Mouse (Mus musculus): ENCODE measurements around the gene Ttc33.

DNA sequence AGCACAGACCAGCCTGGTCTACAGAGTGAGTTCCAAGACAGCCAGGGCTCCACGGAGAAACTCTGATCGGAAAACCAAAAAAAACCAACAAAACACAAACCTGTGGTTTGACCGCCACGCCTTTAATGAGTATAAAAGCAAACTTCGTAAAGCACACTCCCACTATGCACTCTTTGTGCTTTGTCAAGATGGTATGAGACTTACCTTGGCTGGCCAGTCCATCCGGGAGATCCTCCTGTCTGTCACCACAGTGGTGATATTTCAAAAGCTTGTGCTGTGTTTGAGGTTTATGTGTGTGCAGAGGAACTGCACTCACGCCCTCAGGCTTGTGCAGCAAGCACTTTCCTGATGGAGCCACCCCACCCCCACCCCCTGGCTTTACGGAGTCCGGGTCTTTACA is 19.9 kb downstream of the Ttc33 start:
- TF ChIP-seq HCFC1 (IDR thresholded peaks at IDR 0.05; ENCODE audit: borderline replicate concordance, insufficient read depth, low read length) = no peak
- TF ChIP-seq ZNF384 (IDR thresholded peaks at IDR 0.05; ENCODE audit: low read depth, low read length) = no peak
- TF ChIP-seq CHD2 (IDR thresholded peaks at IDR 0.05; ENCODE audit: low read depth, low read length) = no peak

Measured in ES-E14 (cell line).